Mouse (Mus musculus) layer of hippocampus, postnatal 25 days (tissue): ENCODE measurements around the gene Snrpd3. TPM values are rescaled to one million over a fixed set of nuclear protein-coding genes. Genes with fewer than 3 reads are reported as not detected.
"Not testable (repeated sequence)": the region's sequence is repeated elsewhere in the genome, so short reads cannot be mapped to it uniquely, and the experiment has no call there.

Experiments
- DNase-seq, 2 experiments: peaks; one replicate each; pipeline ENCODE4 v3.0.0; 2022; ENCODE audit warnings: mixed read lengths in 2 of 2, low spot score in 1 of 2; ENCODE audit errors: extremely low spot score in 1 of 2
- total RNA-seq, 2 experiments: library from RNA; stranded (reverse); gene quantifications; 2 replicates each; pipeline ENCODE4 v1.2.3; 2021

Snrpd3 gene
- total RNA-seq, 2 experiments from 2014 or later: 70.6 to 77.7 TPM

GRCm38 (mm10) chr10:75499791-75500190 lies 17.6 kb upstream of the Snrpd3 start:
- DNase-seq: no peak

GRCm38 (mm10) chr10:75500345-75500744 lies 17.0 kb upstream of the Snrpd3 start:
- DNase-seq: no peak

- no peak for DNase-seq
These were observed 15.7 kb upstream of the Snrpd3 start for GRCm38 (mm10) chr10:75501641-75502040.

- DNase-seq: no peak
These were observed 13.7 kb upstream of the Snrpd3 start for GRCm38 (mm10) chr10:75503692-75504091.

- no peak for DNase-seq
These were observed 12.9 kb upstream of the Snrpd3 start for GRCm38 (mm10) chr10:75504234-75505129.

- no peak for DNase-seq
These were observed 12.2 kb upstream of the Snrpd3 start for GRCm38 (mm10) chr10:75505130-75505495.

- not testable (repeated sequence) for DNase-seq
These were observed 11.4 kb upstream of the Snrpd3 start for GRCm38 (mm10) chr10:75505928-75506327.

- no peak for DNase-seq
These were observed 6.9 kb upstream of the Snrpd3 start for GRCm38 (mm10) chr10:75510446-75510845.

- DNase-seq: no peak
These were observed 6.3 kb upstream of the Snrpd3 start for GRCm38 (mm10) chr10:75511060-75511459.

GRCm38 (mm10) chr10:75511897-75512296 lies 5.5 kb upstream of the Snrpd3 start:
- DNase-seq: no peak

- DNase-seq: no peak
These were observed 4.6 kb upstream of the Snrpd3 start for GRCm38 (mm10) chr10:75512796-75513195.

GRCm38 (mm10) chr10:75513306-75514067 lies 3.9 kb upstream of the Snrpd3 start:
- no peak for DNase-seq

GRCm38 (mm10) chr10:75514361-75514760 lies 3.0 kb upstream of the Snrpd3 start:
- no peak for DNase-seq

GRCm38 (mm10) chr10:75515216-75516037 lies 1.9 kb upstream of the Snrpd3 start:
- DNase-seq: no peak

- DNase-seq: no peak
These were observed 1.2 kb upstream of the Snrpd3 start for GRCm38 (mm10) chr10:75516038-75516723.

- DNase-seq: peak in 1 of 2 experiments; percentile 12
These were observed 653 bp upstream of the Snrpd3 start for GRCm38 (mm10) chr10:75516724-75517072.

- peak; percentile 93 to 97 for DNase-seq
These were observed 400 bp downstream of the Snrpd3 start, which contains the start of gene Gucd1 for GRCm38 (mm10) chr10:75517758-75518143. Gucd1 (minus strand) TSS chr10:75517972.

GRCm38 (mm10) chr10:75520581-75520980 lies 3.2 kb downstream of the Snrpd3 start:
- DNase-seq: no peak

- no peak for DNase-seq
These were observed 4.3 kb downstream of the Snrpd3 start for GRCm38 (mm10) chr10:75521643-75522042.

- DNase-seq: not testable (repeated sequence)
These were observed 8.1 kb downstream of the Snrpd3 start for GRCm38 (mm10) chr10:75525450-75525849.
